Comparison of ENCODE assay signal across 9 mouse cellular contexts in the genomic region with DNA sequence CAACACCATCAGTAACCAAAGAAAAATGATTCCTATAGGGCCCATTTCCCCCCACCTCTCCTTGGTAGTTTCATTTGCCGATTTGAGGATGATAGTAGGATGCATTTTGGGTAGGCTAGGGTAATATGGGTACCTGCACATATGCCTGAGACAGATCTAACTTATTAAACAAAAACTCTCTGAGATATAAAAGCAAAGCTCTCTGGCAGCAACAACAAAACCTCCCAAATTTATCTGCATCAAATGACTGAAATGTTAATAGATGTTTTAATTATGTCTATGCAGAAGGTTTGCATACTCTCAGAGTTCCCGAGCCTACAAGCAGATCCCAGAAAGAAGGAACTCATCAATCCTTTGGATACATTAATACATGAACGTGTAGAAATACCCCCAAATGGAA. TPM values are rescaled to one million over a fixed set of nuclear protein-coding genes. Genes with fewer than 3 reads are reported as not detected.
DNase-seq lines count a peak whose midpoint lies in the region; ATAC-seq and TF ChIP-seq lines count a peak whose summit lies in the region.
"Had no signal": no experiment of that assay in that cellular context is flagged by ENCODE, and none has a peak within 500 bp of the region (broad histone marks: within the 10 kb centered on the region; RNA-seq: fewer than 3 reads in every experiment).

No protein-coding gene starts in this region.

- H3K27ac ChIP-seq in heart, embryonic 11.5 days (ENCODE audit: low read depth, low read length), result no peak overlapping the region; the same call in 1 of the 2 replicates
- no peak overlapping the region for H3K27ac ChIP-seq in cortical plate, adult 2 months (ENCODE audit: insufficient read depth, low read length)
- no peak overlapping the region for H3K27ac ChIP-seq in hindbrain, embryonic 12.5 days
- H3K27ac ChIP-seq in liver, embryonic 16.5 days (ENCODE audit: low read length), result no peak overlapping the region; the same call in 1 of the 2 replicates

- no peaks in the 10 kb centered on the region for H3K9me3 ChIP-seq in heart, embryonic 11.5 days (replicated peaks; ENCODE audit: control insufficient read depth, low read length)
- no peaks in the 10 kb centered on the region for H3K9me3 ChIP-seq in hindbrain, embryonic 12.5 days (replicated peaks)
- H3K9me3 ChIP-seq in liver, embryonic 16.5 days (replicated peaks; ENCODE audit: control insufficient read depth, low read length), result no peaks in the 10 kb centered on the region

- H3K4me2 ChIP-seq in heart, embryonic 11.5 days, result peak overlapping the region; percentile 68
- H3K4me2 ChIP-seq in hindbrain, embryonic 12.5 days (replicated peaks), result peak overlapping the region; percentile 48
- H3K4me2 ChIP-seq in liver, embryonic 16.5 days (ENCODE audit: low read depth, low read length), result no peak overlapping the region; the same call in 1 of the 2 replicates

- H3K36me3 ChIP-seq in heart, embryonic 11.5 days (ENCODE audit: control insufficient read depth, insufficient read depth, low read length), result peaks cover 4% of the 10 kb centered on the region
- H3K36me3 ChIP-seq in hindbrain, embryonic 12.5 days, result 0 out of 2 replicates have a peak, but pooled peaks cover 3% of the 10 kb centered on the region
- peaks cover 5% of the 10 kb centered on the region; the same call in 1 of the 2 replicates for H3K36me3 ChIP-seq in liver, embryonic 16.5 days (ENCODE audit: control insufficient read depth, insufficient read depth)

- TF ChIP-seq POLR2A in cortical plate, adult 2 months (IDR thresholded peaks at IDR 0.05; ENCODE audit: extremely low read depth, insufficient read depth, low read length), result no peak

- no peak for TF ChIP-seq CTCF in cortical plate, adult 2 months (IDR thresholded peaks at IDR 0.05; ENCODE audit: extremely low read depth, insufficient read depth, low read length)

- DNase-seq in heart, adult 8-10 months (ENCODE audit: low spot score), result no peak
- DNase-seq in cerebellum, postnatal 25 days, result no peak
- no peak for DNase-seq in cerebellum, adult 11 months
- DNase-seq in cerebellum, postnatal 14 days, result no peak
- DNase-seq: adrenal gland, adult 8-10 months had no signal

- peaks cover 9% of the 10 kb centered on the region for H3K4me1 ChIP-seq in heart, embryonic 11.5 days (ENCODE audit: control insufficient read depth, insufficient read depth, low read length)
- H3K4me1 ChIP-seq in cortical plate, adult 2 months (ENCODE audit: control insufficient read depth, insufficient read depth, low read length), result no peaks in the 10 kb centered on the region
- peaks cover 10% of the 10 kb centered on the region for H3K4me1 ChIP-seq in hindbrain, embryonic 12.5 days
- no peaks in the 10 kb centered on the region for H3K4me1 ChIP-seq in liver, embryonic 16.5 days (ENCODE audit: control insufficient read depth, low read depth, low read length)

- H3K9ac ChIP-seq in heart, embryonic 11.5 days (ENCODE audit: low read depth, low read length), result peak overlapping the region; percentile 73; the same call in 1 of the 2 replicates
- H3K9ac ChIP-seq in hindbrain, embryonic 12.5 days, result peak overlapping the region; percentile 43
- H3K9ac ChIP-seq in liver, embryonic 16.5 days (ENCODE audit: low read depth, low read length), result peak overlapping the region; percentile 20; the same call in 1 of the 2 replicates

- H3K27me3 ChIP-seq in heart, embryonic 11.5 days (ENCODE audit: control insufficient read depth, insufficient read depth, low read length), result no peaks in the 10 kb centered on the region
- H3K27me3 ChIP-seq in hindbrain, embryonic 12.5 days, result no peaks in the 10 kb centered on the region
- H3K27me3 ChIP-seq in liver, embryonic 16.5 days (ENCODE audit: control insufficient read depth, insufficient read depth, low read depth, low read length), result no peaks in the 10 kb centered on the region

- H3K4me3 ChIP-seq in heart, embryonic 11.5 days (ENCODE audit: low read depth, low read length), result peak overlapping the region; percentile 50
- peak overlapping the region; percentile 36; the same call in 1 of the 2 replicates for H3K4me3 ChIP-seq in cortical plate, adult 2 months (ENCODE audit: insufficient read depth, low read length)
- H3K4me3 ChIP-seq in hindbrain, embryonic 12.5 days, result peak overlapping the region; percentile 27
- H3K4me3 ChIP-seq in liver, embryonic 16.5 days (ENCODE audit: low read depth, low read length), result peak overlapping the region; percentile 54

- ATAC-seq in heart, embryonic 11.5 days (replicated peaks; ENCODE audit: insufficient number of reproducible peaks, low FRiP score, low TSS enrichment), result no peak
- ATAC-seq in hindbrain, embryonic 12.5 days (ENCODE audit: low FRiP score), result no peak
- ATAC-seq in liver, embryonic 16.5 days (ENCODE audit: low read depth), result no peak

- WGBS in heart, embryonic 11.5 days (ENCODE audit: insufficient replicate concordance), result 54% methylated on average over 3 of the region's 3 CpGs
- WGBS in hindbrain, embryonic 12.5 days, result 58% methylated on average over 3 of the region's 3 CpGs
- 34% methylated on average over 3 of the region's 3 CpGs for WGBS in liver, embryonic 16.5 days (ENCODE audit: insufficient replicate concordance)

RNA-seq across cellular contexts. Expression of a gene that starts 1.7 kb away (rescaled TPM):
- polyA plus RNA-seq in heart, embryonic 11.5 days (2014; fragmentation: Nextera tagmentation; extraction: Ambion mirVana), result 60.9 and 76.0 TPM in 2 replicates
- 10 to 100 TPM; 16.0 to 19.8 (median 16.5) TPM for total RNA-seq in heart, adult 8-10 months (2022)
- polyA plus RNA-seq in cortical plate, adult 2 months (2012; rRNA removed), result 17.3 and 17.5 TPM in 2 replicates
- 81.2 and 90.2 TPM in 2 replicates for polyA plus RNA-seq in hindbrain, embryonic 12.5 days (2016; fragmentation: Nextera tagmentation; extraction: Ambion mirVana)
- polyA plus RNA-seq in liver, embryonic 16.5 days (2015; fragmentation: Nextera tagmentation; extraction: Ambion mirVana), result 109 and 110 TPM in 2 replicates

Comparison
In these comparisons a context has a peak if more than half of its experiments do, and no peak if none do; other contexts are left out.
1. H3K9ac ChIP-seq: peak in every context shown above with its lines; median percentile 73 in heart, embryonic 11.5 days; 43 in hindbrain, embryonic 12.5 days; 20 in liver, embryonic 16.5 days.